Mouse (Mus musculus) left cerebral cortex, adult 18-20 months (tissue): Measurements from ENCODE around the gene Fam49a. TPM values are rescaled to one million over a fixed set of nuclear protein-coding genes. Genes with fewer than 3 reads are reported as not detected.
A peak's percentile ranks its signal among the peaks of the same experiment; 100 is the strongest.
"Not testable (repeated sequence)": the region's sequence is repeated elsewhere in the genome, so short reads cannot be mapped to it uniquely, and the experiment has no call there.

Source experiments
- DNase-seq, 2 experiments: peaks; one replicate each; pipeline ENCODE4 v3.0.0; 2021 to 2022; ENCODE audit warnings: low spot score in 2 of 2, mixed read lengths in 1 of 2
- total RNA-seq, 2 experiments: library from RNA; stranded (reverse); gene quantifications; 2 replicates each; pipeline ENCODE4 v1.2.3; 2021

The Fam49a gene
- total RNA-seq, 2 experiments from 2014 or later = 179 TPM

DNA sequence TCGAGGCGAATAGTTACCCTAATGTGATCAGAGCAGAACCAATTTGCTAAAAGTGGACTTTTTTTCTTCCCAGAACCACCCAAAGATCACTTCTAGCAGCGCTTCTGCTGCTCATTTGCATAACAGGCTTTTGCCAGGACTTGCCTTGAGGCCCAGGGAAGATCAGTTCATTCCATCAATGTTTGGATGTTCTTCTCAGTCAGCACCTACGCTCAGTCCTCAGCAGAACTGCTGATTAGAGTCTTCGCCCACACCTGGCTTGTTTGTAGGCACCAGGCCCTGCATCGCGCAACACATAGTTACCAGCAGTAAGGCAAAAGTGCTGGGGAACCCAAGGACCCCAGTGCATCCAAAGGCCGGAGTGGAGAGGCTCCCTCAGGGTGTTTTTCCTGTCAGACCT lies 45.3 kb downstream of the Fam49a start:
- peak; percentile 32 to 54 for DNase-seq

DNA sequence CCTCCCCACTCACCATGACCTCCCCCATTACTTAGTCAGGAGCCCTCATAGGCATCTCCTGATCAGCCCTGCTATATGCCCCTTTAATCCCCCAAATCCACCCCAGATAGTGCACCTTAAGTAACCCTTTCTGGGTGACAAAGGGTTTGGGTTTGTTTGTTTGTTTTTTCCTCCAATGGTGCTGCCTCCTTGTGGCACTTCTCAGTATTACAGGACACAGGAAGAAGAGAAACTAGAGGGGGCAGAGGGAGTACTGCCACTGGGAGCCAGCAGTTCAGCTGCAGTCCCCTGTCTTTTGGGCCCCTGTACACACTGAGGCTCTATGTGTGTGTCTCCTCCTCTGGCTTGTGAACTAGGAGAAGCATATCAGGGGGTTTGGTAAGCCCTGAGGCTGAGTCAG lies 51.5 kb downstream of the Fam49a start:
- DNase-seq = no peak

DNA sequence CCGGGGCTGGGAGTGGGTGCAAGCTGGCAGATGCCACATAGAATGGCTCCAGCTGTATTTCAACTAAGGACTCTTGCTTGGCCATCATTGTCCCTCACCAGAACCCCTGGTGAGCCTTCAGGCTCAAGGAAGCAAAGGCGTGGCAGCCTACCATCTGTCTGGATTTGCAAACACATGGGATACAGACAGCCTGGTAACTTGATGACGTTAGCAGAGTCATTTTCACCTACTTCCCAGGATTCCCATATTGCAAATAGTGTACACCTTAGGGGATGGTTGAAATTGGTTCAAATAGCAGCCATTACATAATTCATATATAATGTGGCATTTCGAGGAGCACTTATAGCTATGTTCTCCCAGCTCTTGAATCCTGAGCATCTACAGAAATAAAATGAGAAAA lies 52.0 kb downstream of the Fam49a start:
- DNase-seq = no peak

DNA sequence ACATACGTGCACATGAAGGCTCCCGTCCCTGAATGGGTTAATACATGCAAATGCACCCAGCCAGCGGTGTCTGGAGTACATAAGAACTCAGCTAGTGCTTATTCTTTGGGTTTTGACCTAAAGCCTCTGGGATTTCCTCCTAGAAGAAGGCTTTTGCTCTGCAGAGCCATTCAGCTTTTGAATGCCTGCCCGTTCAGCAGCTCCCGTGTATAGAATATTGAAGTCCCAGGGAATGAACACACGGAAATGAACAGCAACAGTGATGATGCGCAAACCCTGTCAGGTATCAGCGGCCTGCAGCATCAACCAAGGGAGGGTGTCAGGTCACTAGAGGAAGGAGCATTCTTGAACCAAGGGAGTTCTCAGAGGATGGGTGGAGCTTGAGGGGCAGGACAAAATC lies 52.4 kb downstream of the Fam49a start:
- no peak for DNase-seq

DNA sequence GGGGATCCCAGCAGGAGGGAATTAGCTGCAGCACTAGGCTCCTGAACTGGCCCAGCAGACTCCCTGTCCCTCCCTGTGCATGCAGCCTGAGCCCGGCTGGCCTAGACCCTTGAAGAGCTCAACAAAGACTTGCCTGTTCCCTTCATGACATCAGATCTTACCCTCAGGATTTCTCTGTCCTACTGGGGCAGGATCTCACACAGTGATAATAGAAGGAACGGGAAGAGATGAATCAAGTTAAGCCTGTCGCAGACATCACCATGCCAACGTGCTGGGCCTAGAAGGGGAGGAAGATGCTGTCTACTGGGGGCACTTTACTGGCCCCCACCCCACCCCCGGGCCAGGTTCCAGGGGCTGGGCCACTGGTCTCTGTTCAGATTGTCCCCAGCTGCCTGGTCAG lies 53.1 kb downstream of the Fam49a start:
- DNase-seq = no peak

- DNase-seq = peak in 1 of 2 experiments; percentile 41
These were observed 55.0 kb downstream of the Fam49a start for GRCm38 (mm10) chr12:12316956-12317355.

- DNase-seq = no peak
These were observed 55.7 kb downstream of the Fam49a start for GRCm38 (mm10) chr12:12317606-12318005.

DNA sequence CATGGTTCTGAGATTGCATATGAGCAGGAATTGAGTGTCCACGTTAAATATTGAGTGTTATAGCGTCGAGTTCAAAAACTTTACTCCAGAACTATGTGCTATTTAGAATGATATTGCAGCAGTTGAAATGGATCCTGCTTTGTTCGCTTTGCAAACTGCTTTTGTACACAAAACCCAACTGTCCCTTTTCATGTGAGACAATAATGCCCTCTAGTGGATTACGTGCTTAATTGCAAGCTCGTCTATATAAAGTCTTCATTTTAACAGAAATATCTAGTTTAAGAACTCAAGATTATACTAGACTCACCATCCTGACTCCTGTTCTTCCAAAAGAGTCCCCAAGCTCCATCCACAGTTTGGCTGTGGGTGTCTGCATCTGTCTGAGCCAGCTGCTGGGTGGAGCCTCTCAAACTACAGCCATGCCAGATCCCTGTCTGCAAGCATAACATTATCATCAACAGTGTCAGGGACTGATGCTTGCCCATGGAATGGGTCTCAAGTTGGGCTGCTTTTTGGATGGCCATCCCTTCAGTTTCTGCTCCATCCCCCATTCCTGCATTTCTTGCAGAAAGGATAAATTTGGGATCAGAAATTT lies 56.3 kb downstream of the Fam49a start:
- no peak for DNase-seq

- DNase-seq = no peak
These were observed 58.8 kb downstream of the Fam49a start for GRCm38 (mm10) chr12:12320693-12321092.

DNA sequence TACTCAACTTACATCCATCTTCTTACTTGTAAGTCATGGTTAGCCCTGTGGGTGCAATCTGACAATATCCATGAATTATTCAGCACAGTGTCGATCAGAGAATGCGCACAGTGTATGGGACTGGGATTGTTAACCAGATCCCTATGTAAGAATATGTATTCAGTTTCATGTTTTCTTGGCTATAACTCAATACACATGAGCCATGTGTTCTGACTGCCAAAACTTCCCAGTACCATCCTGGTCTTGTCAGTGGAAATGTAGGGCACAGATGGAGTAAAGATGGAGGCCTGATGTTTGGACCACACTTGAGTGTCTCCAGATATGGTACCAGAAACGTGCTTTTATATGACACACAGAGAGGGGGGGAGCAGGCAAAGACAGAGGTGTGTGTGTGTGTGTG lies 59.2 kb downstream of the Fam49a start:
- DNase-seq = no peak

DNA sequence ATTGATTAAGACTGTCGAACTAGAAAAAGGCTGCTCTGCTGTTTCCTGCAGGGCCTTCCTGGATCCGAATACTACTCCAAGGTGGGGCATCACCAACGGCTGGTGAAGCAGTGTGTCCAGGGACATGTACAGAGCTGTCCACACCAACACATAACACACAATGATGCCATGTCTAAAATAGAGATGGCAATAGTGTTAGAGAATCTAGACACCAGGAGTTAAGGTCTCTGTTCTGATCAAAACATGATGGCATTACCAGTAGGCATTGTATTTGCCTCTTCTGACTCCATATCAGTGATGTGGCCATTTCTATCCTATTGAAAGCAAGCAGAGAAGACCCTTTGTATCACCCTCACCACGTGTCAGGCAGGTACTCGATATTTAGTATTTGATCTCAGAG lies 61.1 kb downstream of the Fam49a start:
- no peak for DNase-seq

- DNase-seq = peak; percentile 89 to 96
These were observed 61.8 kb downstream of the Fam49a start for GRCm38 (mm10) chr12:12323616-12324223.

DNA sequence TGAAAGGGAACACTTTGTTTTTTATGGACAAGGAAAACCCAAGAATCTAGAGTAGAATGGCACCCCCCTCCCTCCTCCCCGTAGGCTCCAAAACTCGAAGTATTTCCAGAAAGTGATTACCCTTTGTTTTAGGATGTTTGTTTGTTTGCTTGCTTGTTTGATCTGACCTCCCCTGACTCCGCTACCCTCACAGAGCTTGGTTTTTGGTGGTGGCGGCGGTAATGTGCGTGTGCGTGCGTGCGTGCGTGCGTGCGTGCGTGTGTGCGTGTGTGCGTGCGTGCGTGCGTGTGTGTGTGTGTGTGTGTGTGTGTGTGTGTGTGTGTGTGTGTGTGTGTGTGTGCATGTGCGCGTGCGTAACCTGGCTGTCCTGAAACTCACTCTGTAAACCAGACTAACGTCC lies 62.3 kb downstream of the Fam49a start:
- not testable (repeated sequence) for DNase-seq

DNA sequence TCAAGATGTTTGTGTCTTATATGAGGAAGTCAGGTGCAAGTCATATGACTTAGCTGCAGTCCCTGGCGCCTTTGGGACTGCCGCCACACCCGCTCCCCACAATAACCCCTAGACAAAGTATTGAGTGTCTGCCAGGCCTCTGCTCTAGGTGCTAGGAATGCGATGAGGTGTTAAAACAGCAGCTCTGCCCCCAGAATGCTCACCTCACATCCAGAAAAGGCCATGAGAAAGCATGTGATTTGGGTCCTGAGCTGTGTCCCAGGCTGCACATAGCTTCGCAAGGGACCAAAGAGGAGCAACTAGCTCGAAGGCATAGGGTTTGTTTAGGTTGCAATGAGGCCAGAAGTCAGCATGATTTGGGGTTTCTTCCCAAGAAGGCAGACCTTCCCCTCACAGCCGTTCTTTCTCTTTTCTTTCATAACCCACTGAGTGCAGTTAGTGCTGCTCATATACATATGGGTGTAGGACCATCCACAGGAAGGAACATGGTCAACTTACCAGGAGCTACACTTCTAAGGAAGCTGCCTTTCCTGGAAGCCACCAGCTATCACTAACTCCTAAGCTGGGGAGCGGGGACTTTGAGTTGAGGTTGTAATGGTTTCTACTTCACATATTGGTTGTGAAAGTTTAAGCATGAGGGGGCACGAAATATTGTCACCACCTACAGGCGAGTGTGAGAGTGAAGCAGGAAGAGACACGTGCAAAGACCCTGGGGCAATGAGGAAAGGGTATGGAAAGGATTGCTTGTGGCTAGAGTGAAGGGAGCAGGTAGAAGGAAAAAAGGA lies 71.8 kb downstream of the Fam49a start:
- no peak for DNase-seq

GRCm38 (mm10) chr12:12334486-12334885 lies 72.5 kb downstream of the Fam49a start:
- DNase-seq = no peak

DNA sequence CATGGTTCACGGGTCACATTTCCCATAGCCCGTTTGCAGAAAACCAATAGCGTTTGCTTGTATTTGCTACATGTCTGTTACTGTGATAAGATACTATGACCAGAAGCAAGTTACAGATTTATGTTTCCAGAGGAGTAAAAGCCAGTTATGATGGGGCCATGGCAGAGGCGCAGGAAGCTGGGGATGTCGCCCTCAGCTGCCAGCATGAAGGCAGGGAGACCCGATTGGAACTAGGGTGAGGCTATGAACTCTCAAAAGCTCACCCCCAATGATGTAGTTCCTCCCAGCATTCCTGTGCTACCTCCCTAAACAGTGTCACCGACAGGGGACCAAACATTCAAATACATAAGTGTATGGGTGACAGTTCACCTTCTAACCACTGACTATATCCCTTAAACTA lies 73.6 kb downstream of the Fam49a start:
- DNase-seq = no peak

GRCm38 (mm10) chr12:12337378-12337777 lies 75.4 kb downstream of the Fam49a start:
- DNase-seq = peak; percentile 46 to 64

- DNase-seq = no peak
These were observed 81.4 kb downstream of the Fam49a start for GRCm38 (mm10) chr12:12343320-12343719.

- DNase-seq = no peak
These were observed 86.7 kb downstream of the Fam49a start for GRCm38 (mm10) chr12:12348625-12349024.

DNA sequence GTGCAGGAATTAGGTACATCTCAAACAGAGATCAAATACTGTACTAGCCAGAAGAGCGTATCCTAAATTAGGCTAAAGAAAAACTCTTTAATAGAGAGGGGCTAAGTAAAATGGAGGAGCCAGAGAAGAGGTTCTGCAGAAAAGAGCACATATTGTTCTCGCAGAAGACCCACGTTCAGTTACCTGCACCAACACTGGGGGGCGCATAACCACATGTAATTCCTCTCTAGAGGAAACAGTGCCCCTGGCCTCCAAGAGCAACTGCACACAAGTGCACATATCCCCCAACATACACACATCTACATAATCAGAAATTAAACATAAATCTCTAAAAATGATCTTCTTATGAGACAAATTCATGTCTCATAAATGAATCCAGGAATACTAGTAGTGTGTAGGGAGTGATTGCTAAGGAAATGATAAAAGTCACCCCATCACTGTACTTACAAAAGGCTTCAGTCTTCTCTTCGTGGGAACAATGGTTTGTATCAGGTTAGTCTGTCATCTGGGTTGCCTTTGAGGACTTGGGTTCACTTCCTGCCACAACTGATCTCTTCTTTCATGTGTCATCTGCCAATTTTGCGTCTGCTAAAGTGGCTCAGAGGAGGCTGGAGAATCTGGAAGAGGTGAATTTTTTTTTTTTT lies 87.8 kb downstream of the Fam49a start:
- DNase-seq = no peak

DNA sequence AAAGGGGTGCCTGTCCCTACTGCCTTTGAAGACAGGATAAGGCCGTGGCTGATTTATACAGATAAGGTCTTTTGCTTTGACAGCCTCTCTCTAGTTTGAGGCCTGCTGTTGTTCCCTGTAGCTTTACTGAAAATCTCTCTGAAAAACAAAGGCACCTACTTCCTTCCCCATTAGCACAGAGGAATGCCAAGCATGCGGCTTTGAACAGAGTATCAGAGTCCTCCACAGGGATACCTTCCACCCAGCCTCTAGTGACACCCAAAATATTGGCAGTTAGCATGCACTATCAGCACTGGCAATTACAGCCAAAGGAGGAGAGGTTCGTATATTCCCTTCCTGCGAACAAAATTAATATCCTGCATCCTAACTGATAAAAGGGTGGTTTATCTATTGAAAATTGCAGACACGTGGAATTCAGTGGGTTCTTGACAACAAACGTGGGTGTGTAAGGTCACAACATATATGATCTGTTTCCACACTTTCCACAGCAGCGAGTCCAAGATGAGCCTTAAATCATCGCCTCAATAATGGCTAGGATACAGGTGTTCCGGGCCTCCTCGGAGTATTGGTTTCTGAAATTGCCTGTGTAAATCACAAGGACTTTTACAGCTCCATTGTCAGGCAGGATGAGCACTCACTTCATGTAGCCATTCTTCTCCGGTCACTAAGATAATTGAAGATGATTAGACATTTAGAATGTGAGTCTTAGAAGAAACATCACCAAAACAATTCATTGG lies 90.0 kb downstream of the Fam49a start:
- no peak for DNase-seq
